Mouse (Mus musculus): ENCODE results near the gene Efna3. TPM values are rescaled to one million over a fixed set of nuclear protein-coding genes. Genes with fewer than 3 reads are reported as not detected.
A peak's percentile ranks its signal among the peaks of the same experiment; 100 is the strongest.

The Efna3 gene
- polyA plus RNA-seq, 1 experiment from 2014 or later = 4.4 TPM

DNA sequence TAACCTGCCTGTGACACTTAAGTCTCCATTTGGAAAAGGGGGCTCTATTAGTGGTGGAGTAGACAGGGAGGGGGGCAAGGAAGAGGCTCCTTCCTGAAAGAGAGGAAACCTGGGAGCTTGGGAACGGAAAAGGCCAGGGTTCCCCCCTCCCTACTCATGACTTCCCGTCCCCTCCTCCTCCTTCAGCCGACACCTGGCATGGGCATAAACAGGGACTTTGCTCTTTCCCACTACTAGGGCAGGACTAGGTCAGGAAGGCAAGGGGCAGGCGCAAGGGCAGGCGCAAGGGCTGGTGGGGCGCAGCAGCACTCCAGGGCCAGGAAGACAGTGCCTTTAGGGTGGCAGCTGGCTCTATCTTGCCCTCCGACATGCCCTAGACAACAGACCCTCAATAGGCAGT, 44.7 kb downstream of the Efna3 start:
- peaks cover 17% of the 10 kb centered on the region; the same call in 1 of the 2 replicates for H3K36me3 ChIP-seq (ENCODE audit: insufficient read depth, low read length)

DNA sequence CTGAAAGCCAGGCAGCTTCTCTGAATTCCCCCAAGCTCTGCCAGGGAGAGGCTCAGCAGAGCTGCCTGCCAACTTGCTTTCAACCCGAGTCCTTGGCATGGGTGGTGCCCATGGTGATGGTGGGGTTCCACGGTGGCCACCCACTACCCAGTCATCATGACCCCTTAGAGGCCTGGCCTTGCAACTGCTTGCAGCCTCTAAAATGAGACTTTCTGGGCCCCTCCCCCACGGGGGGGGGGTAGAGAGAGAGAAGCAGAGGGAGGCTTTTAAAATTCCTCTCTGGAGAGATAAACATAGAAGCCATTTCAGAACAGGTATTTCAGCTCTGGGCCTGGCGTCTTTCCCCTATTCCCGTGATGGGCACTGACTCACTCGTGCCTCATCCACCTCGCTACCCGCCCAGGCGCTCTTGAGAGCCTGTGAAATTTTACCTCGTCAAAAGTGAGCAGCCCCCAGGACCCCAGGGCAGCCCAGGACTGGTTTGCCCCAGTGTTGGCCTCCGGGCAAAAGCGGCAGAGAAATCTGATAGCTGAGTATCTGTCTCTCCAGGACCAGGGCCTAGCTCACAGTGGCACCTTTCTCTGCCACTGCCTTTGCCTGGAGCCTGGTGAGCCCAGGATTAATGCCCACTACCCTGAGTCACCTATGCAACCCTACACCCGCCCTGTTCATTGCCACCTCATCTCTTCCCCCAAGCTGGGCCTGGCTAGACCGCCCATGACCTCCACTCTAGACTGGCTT, 45.3 kb downstream of the Efna3 start:
- H3K4me1 ChIP-seq (ENCODE audit: insufficient read depth, low read depth, low read length) = peaks cover 8% of the 10 kb centered on the region; the same call in 1 of the 2 replicates
- peak overlapping the region; percentile 81 for H3K4me2 ChIP-seq (replicated peaks; ENCODE audit: low read depth, low read length)
- H3K27ac ChIP-seq (ENCODE audit: low read length) = peak overlapping the region; percentile 97
- peak overlapping the region; percentile 76 for H3K4me3 ChIP-seq (ENCODE audit: low read depth, low read length)
- H3K36me3 ChIP-seq (ENCODE audit: insufficient read depth, low read length) = peaks cover 21% of the 10 kb centered on the region
- 15% methylated on average over 14 of the region's 14 CpGs for whole genome bisulfite sequencing
- ATAC-seq (no peak), DNase-seq (ENCODE audit: low spot score) (peak; percentile 81)
- H3K27me3 ChIP-seq (replicated peaks; ENCODE audit: insufficient read depth, low read length) = no peaks in the 10 kb centered on the region
- no peaks in the 10 kb centered on the region for H3K9me3 ChIP-seq (ENCODE audit: low read length)
- TF ChIP-seq CTCF (IDR thresholded peaks at IDR 0.05) (no peak), EP300 (IDR thresholded peaks at IDR 0.05) (no peak)
- H3K9ac ChIP-seq (replicated peaks; ENCODE audit: low read depth) = peak overlapping the region; percentile 81

More for the DNA sequence above, 44.7 kb downstream of the Efna3 start:
- TF ChIP-seq CTCF (IDR thresholded peaks at IDR 0.05) (no peak), EP300 (IDR thresholded peaks at IDR 0.05) (peak; percentile 85)
- H3K4me1 ChIP-seq (ENCODE audit: insufficient read depth, low read depth, low read length) = peaks cover 8% of the 10 kb centered on the region; the same call in 1 of the 2 replicates
- no peaks in the 10 kb centered on the region for H3K9me3 ChIP-seq (ENCODE audit: low read length)
- H3K27ac ChIP-seq (ENCODE audit: low read length) = peak overlapping the region; percentile 97
- H3K4me3 ChIP-seq (ENCODE audit: low read depth, low read length) = peak overlapping the region; percentile 76
- DNase-seq (ENCODE audit: low spot score) = peak; percentile 81
- no peaks in the 10 kb centered on the region for H3K27me3 ChIP-seq (replicated peaks; ENCODE audit: insufficient read depth, low read length)
- peak overlapping the region; percentile 81 for H3K9ac ChIP-seq (replicated peaks; ENCODE audit: low read depth)
- ATAC-seq = peak; percentile 27
- H3K4me2 ChIP-seq (replicated peaks; ENCODE audit: low read depth, low read length) = peak overlapping the region; percentile 81
- 40% methylated on average over 7 of the region's 7 CpGs for WGBS

GRCm38 (mm10) chr3:89276061-89276460, 46.7 kb downstream of the Efna3 start:
- Histone ChIP-seq H3K4me2 (replicated peaks; ENCODE audit: low read depth, low read length) (peak overlapping the region; percentile 81; the same call in 1 of the 2 replicates), H3K4me1 (ENCODE audit: insufficient read depth, low read depth, low read length) (no peaks in the 10 kb centered on the region), H3K4me3 (ENCODE audit: low read depth, low read length) (no peak overlapping the region), H3K36me3 (ENCODE audit: insufficient read depth, low read length) (peaks cover 29% of the 10 kb centered on the region), H3K9ac (replicated peaks; ENCODE audit: low read depth) (no peak overlapping the region), H3K9me3 (ENCODE audit: low read length) (no peaks in the 10 kb centered on the region), H3K27ac (ENCODE audit: low read length) (peak overlapping the region; percentile 97; the same call in 1 of the 2 replicates), H3K27me3 (replicated peaks; ENCODE audit: insufficient read depth, low read length) (no peaks in the 10 kb centered on the region)
- 79% methylated on average over 13 of the region's 13 CpGs for WGBS
- ATAC-seq = no peak
- no peak for TF ChIP-seq CTCF (IDR thresholded peaks at IDR 0.05)
- no peak for TF ChIP-seq EP300 (IDR thresholded peaks at IDR 0.05)
- no peak for DNase-seq (ENCODE audit: low spot score)

- 48% methylated on average over 6 of the region's 6 CpGs for WGBS
- no peak for TF ChIP-seq CTCF (IDR thresholded peaks at IDR 0.05)
- DNase-seq (ENCODE audit: low spot score) = peak; percentile 32
These were observed 51.0 kb downstream of the Efna3 start for GRCm38 (mm10) chr3:89271760-89272159.

GRCm38 (mm10) chr3:89270891-89271290, 51.9 kb downstream of the Efna3 start:
- DNase-seq (ENCODE audit: low spot score) (peak; percentile 65), ATAC-seq (peak; percentile 41)
- peaks cover 16% of the 10 kb centered on the region; the same call in 1 of the 2 replicates for H3K4me1 ChIP-seq (ENCODE audit: insufficient read depth, low read depth, low read length)
- TF ChIP-seq EP300 (IDR thresholded peaks at IDR 0.05) (no peak), CTCF (IDR thresholded peaks at IDR 0.05) (no peak)
- peaks cover 25% of the 10 kb centered on the region for H3K36me3 ChIP-seq (ENCODE audit: insufficient read depth, low read length)
- no peaks in the 10 kb centered on the region for H3K9me3 ChIP-seq (ENCODE audit: low read length)
- H3K4me3 ChIP-seq (ENCODE audit: low read depth, low read length) = peak overlapping the region; percentile 52; the same call in 1 of the 2 replicates
- peak overlapping the region; percentile 79 for H3K27ac ChIP-seq (ENCODE audit: low read length)
- WGBS = 49% methylated on average over 6 of the region's 6 CpGs
- no peak overlapping the region for H3K9ac ChIP-seq (replicated peaks; ENCODE audit: low read depth)
- no peaks in the 10 kb centered on the region for H3K27me3 ChIP-seq (replicated peaks; ENCODE audit: insufficient read depth, low read length)
- H3K4me2 ChIP-seq (replicated peaks; ENCODE audit: low read depth, low read length) = peak overlapping the region; percentile 59

More at GRCm38 (mm10) chr3:89271760-89272159, 51.0 kb downstream of the Efna3 start:
- Histone ChIP-seq H3K27me3 (replicated peaks; ENCODE audit: insufficient read depth, low read length) (no peaks in the 10 kb centered on the region), H3K27ac (ENCODE audit: low read length) (no peak overlapping the region), H3K4me3 (ENCODE audit: low read depth, low read length) (no peak overlapping the region), H3K4me2 (replicated peaks; ENCODE audit: low read depth, low read length) (no peak overlapping the region), H3K9ac (replicated peaks; ENCODE audit: low read depth) (no peak overlapping the region), H3K9me3 (ENCODE audit: low read length) (no peaks in the 10 kb centered on the region), H3K36me3 (ENCODE audit: insufficient read depth, low read length) (peaks cover 29% of the 10 kb centered on the region), H3K4me1 (ENCODE audit: insufficient read depth, low read depth, low read length) (peaks cover 16% of the 10 kb centered on the region; the same call in 1 of the 2 replicates)
- peak; percentile 25; the same call in 1 of the 2 replicates for ATAC-seq

GRCm38 (mm10) chr3:89270051-89270755, 52.6 kb downstream of the Efna3 start, which contains the start of gene Slc50a1:
TSS of gene Slc50a1 (minus strand) at chr3:89270570.
- no peaks in the 10 kb centered on the region for H3K9me3 ChIP-seq (ENCODE audit: low read length)
- peak within 1 kb of the TSS; percentile 41 for H3K9ac ChIP-seq (replicated peaks; ENCODE audit: low read depth)
- TF ChIP-seq CTCF (IDR thresholded peaks at IDR 0.05) (peak; percentile 73), EP300 (IDR thresholded peaks at IDR 0.05) (no peak)
- ATAC-seq (peak; percentile 69), DNase-seq (ENCODE audit: low spot score) (peak; percentile 83)
- H3K27ac ChIP-seq (ENCODE audit: low read length) = peak within 1 kb of the TSS; percentile 79
- peak within 1 kb of the TSS; percentile 52 for H3K4me3 ChIP-seq (ENCODE audit: low read depth, low read length)
- WGBS = 3% methylated on average over 34 of the region's 39 CpGs
- no peaks in the 10 kb centered on the region for H3K27me3 ChIP-seq (replicated peaks; ENCODE audit: insufficient read depth, low read length)
- peaks cover 16% of the 10 kb centered on the region; the same call in 1 of the 2 replicates for H3K4me1 ChIP-seq (ENCODE audit: insufficient read depth, low read depth, low read length)
- peaks cover 18% of the 10 kb centered on the region for H3K36me3 ChIP-seq (ENCODE audit: insufficient read depth, low read length)
- peak within 1 kb of the TSS; percentile 59 for H3K4me2 ChIP-seq (replicated peaks; ENCODE audit: low read depth, low read length)

All from lung, postnatal 0 days (tissue).